Mouse (Mus musculus): ENCODE data around the gene Bik. TPM values are rescaled to one million over a fixed set of nuclear protein-coding genes. Genes with fewer than 3 reads are reported as not detected.
A peak's percentile ranks its signal among the peaks of the same experiment; 100 is the strongest.

The Bik gene
- polyA plus RNA-seq, 1 experiment: 25.1 TPM

GRCm38 (mm10) chr15:83535890-83536231 lies 9.2 kb downstream of the Bik start:
- DNase-seq: no peak
- 48% methylated on average over 6 of the region's 6 CpGs for WGBS
- Histone ChIP-seq H3K4me1 (ENCODE audit: control insufficient read depth, insufficient read depth, low read length) (peaks cover 28% of the 10 kb centered on the region), H3K4me3 (replicated peaks; ENCODE audit: extremely low read depth, low read depth, low read length) (no peak overlapping the region)
- no peak for TF ChIP-seq CTCF (IDR thresholded peaks at IDR 0.05; ENCODE audit: insufficient read depth, low read length)
- no peak for TF ChIP-seq POLR2A (IDR thresholded peaks at IDR 0.05; ENCODE audit: borderline replicate concordance, extremely low read depth, low read depth, low read length)

GRCm38 (mm10) chr15:83538855-83539254 lies 12.2 kb downstream of the Bik start:
- TF ChIP-seq POLR2A (IDR thresholded peaks at IDR 0.05; ENCODE audit: borderline replicate concordance, extremely low read depth, low read depth, low read length) (no peak), CTCF (IDR thresholded peaks at IDR 0.05; ENCODE audit: insufficient read depth, low read length) (no peak)
- peaks cover 24% of the 10 kb centered on the region for H3K4me1 ChIP-seq (ENCODE audit: control insufficient read depth, insufficient read depth, low read length)
- DNase-seq: no peak
- 93% methylated on average over 2 of the region's 2 CpGs for WGBS
- no peak overlapping the region for H3K4me3 ChIP-seq (replicated peaks; ENCODE audit: extremely low read depth, low read depth, low read length)

- Histone ChIP-seq H3K4me1 (ENCODE audit: control insufficient read depth, insufficient read depth, low read length) (peaks cover 20% of the 10 kb centered on the region), H3K4me3 (replicated peaks; ENCODE audit: extremely low read depth, low read depth, low read length) (no peak overlapping the region)
- WGBS: 16% methylated on average over 4 of the region's 4 CpGs
- DNase-seq: peak; percentile 51
- TF ChIP-seq CTCF (IDR thresholded peaks at IDR 0.05; ENCODE audit: insufficient read depth, low read length) (no peak), POLR2A (IDR thresholded peaks at IDR 0.05; ENCODE audit: borderline replicate concordance, extremely low read depth, low read depth, low read length) (no peak)
Observed at GRCm38 (mm10) chr15:83539905-83540304, 13.2 kb downstream of the Bik start.

- Histone ChIP-seq H3K4me3 (replicated peaks; ENCODE audit: extremely low read depth, low read depth, low read length) (no peak overlapping the region), H3K4me1 (ENCODE audit: control insufficient read depth, insufficient read depth, low read length) (peaks cover 9% of the 10 kb centered on the region)
- DNase-seq: no peak
- 72% methylated on average over 9 of the region's 9 CpGs for WGBS
- TF ChIP-seq CTCF (IDR thresholded peaks at IDR 0.05; ENCODE audit: insufficient read depth, low read length) (no peak), POLR2A (IDR thresholded peaks at IDR 0.05; ENCODE audit: borderline replicate concordance, extremely low read depth, low read depth, low read length) (no peak)
Observed at GRCm38 (mm10) chr15:83541647-83542287, 15.1 kb downstream of the Bik start.

GRCm38 (mm10) chr15:83546029-83546428 lies 19.4 kb downstream of the Bik start:
- TF ChIP-seq CTCF (IDR thresholded peaks at IDR 0.05; ENCODE audit: insufficient read depth, low read length) (no peak), POLR2A (IDR thresholded peaks at IDR 0.05; ENCODE audit: borderline replicate concordance, extremely low read depth, low read depth, low read length) (no peak)
- no peak for DNase-seq
- Histone ChIP-seq H3K4me1 (ENCODE audit: control insufficient read depth, insufficient read depth, low read length) (no peaks in the 10 kb centered on the region; the same call in 1 of the 2 replicates), H3K4me3 (replicated peaks; ENCODE audit: extremely low read depth, low read depth, low read length) (no peak overlapping the region)
- 85% methylated on average over 7 of the region's 7 CpGs for WGBS

GRCm38 (mm10) chr15:83547144-83547543 lies 20.5 kb downstream of the Bik start:
- Histone ChIP-seq H3K4me3 (replicated peaks; ENCODE audit: extremely low read depth, low read depth, low read length) (no peak overlapping the region), H3K4me1 (ENCODE audit: control insufficient read depth, insufficient read depth, low read length) (no peaks in the 10 kb centered on the region; the same call in 1 of the 2 replicates)
- 86% methylated on average over 8 of the region's 8 CpGs for WGBS
- TF ChIP-seq POLR2A (IDR thresholded peaks at IDR 0.05; ENCODE audit: borderline replicate concordance, extremely low read depth, low read depth, low read length) (no peak), CTCF (IDR thresholded peaks at IDR 0.05; ENCODE audit: insufficient read depth, low read length) (no peak)
- no peak for DNase-seq

- TF ChIP-seq POLR2A (IDR thresholded peaks at IDR 0.05; ENCODE audit: borderline replicate concordance, extremely low read depth, low read depth, low read length) (no peak), CTCF (IDR thresholded peaks at IDR 0.05; ENCODE audit: insufficient read depth, low read length) (no peak)
- DNase-seq: no peak
- WGBS: 68% methylated on average over 2 of the region's 2 CpGs
- H3K4me1 ChIP-seq (ENCODE audit: control insufficient read depth, insufficient read depth, low read length): peaks cover 3% of the 10 kb centered on the region
- H3K4me3 ChIP-seq (replicated peaks; ENCODE audit: extremely low read depth, low read depth, low read length): no peak overlapping the region
Observed at GRCm38 (mm10) chr15:83550137-83550536, 23.5 kb downstream of the Bik start.

- peaks cover 6% of the 10 kb centered on the region for H3K4me1 ChIP-seq (ENCODE audit: control insufficient read depth, insufficient read depth, low read length)
- no peak overlapping the region for H3K4me3 ChIP-seq (replicated peaks; ENCODE audit: extremely low read depth, low read depth, low read length)
- no peak for DNase-seq
- no peak for TF ChIP-seq POLR2A (IDR thresholded peaks at IDR 0.05; ENCODE audit: borderline replicate concordance, extremely low read depth, low read depth, low read length)
- no peak for TF ChIP-seq CTCF (IDR thresholded peaks at IDR 0.05; ENCODE audit: insufficient read depth, low read length)
Observed at GRCm38 (mm10) chr15:83553831-83554230, 27.2 kb downstream of the Bik start.

- TF ChIP-seq POLR2A (IDR thresholded peaks at IDR 0.05; ENCODE audit: borderline replicate concordance, extremely low read depth, low read depth, low read length): peak; percentile 92
- TF ChIP-seq CTCF (IDR thresholded peaks at IDR 0.05; ENCODE audit: insufficient read depth, low read length): no peak
- Histone ChIP-seq H3K4me3 (replicated peaks; ENCODE audit: extremely low read depth, low read depth, low read length) (peak overlapping the region; percentile 84), H3K4me1 (ENCODE audit: control insufficient read depth, insufficient read depth, low read length) (peaks cover 6% of the 10 kb centered on the region)
- under 1% methylated on average over 74 of the region's 74 CpGs for WGBS
- DNase-seq: peak; percentile 84
Observed at GRCm38 (mm10) chr15:83555161-83555974, 28.7 kb downstream of the Bik start.

Measured in lung, adult 2 months (tissue).